Mouse (Mus musculus) intestine, embryonic 14.5 days (tissue): Measurements from ENCODE around the gene Nod2. TPM values are rescaled to one million over a fixed set of nuclear protein-coding genes. Genes with fewer than 3 reads are reported as not detected.

Source experiments
- ATAC-seq: fragments of 200-750 bp; cut with Nextera tagmentation; replicated peaks from 2 replicates; pipeline ENCODE4 v1.8.0; 2017; ENCODE audit warnings: low read depth, moderate number of reproducible peaks, moderate TSS enrichment, moderate library complexity; ENCODE audit not compliant: low FRiP score, low TSS enrichment
- DNase-seq: peaks from one replicate; pipeline ENCODE4 v3.0.0-alpha.2; 2018; ENCODE audit warnings: low spot score
- H3K27ac ChIP-seq: fragments of 300-500 bp; sonication (generic); 2 replicates; pipeline ENCODE4 v1.5.1; 2014; ENCODE audit warnings: low read depth, mild to moderate bottlenecking, control low read depth
- H3K27me3 ChIP-seq: fragments of 300-500 bp; sonication (generic); replicated peaks from 2 replicates; pipeline ENCODE4 v1.6.1; 2014; ENCODE audit warnings: low read length, control low read depth; ENCODE audit not compliant: control insufficient read depth, insufficient read depth
- H3K36me3 ChIP-seq: fragments of 300-500 bp; sonication (generic); 2 replicates; pipeline ENCODE4 v1.6.1; 2014; ENCODE audit warnings: low read length, control low read depth; ENCODE audit not compliant: control insufficient read depth, insufficient read depth
- H3K4me1 ChIP-seq: fragments of 300-500 bp; sonication (generic); replicated peaks from 2 replicates; pipeline ENCODE4 v1.6.1; 2014; ENCODE audit warnings: low read length, control low read depth, mixed read lengths; ENCODE audit not compliant: control insufficient read depth, insufficient read depth
- H3K4me2 ChIP-seq: fragments of 300-500 bp; sonication (generic); 2 replicates; pipeline ENCODE4 v1.6.1; 2014; ENCODE audit warnings: low read length
- H3K4me3 ChIP-seq: fragments of 300-500 bp; sonication (generic); 2 replicates; pipeline ENCODE4 v1.5.1; 2014; ENCODE audit warnings: low read depth, low read length, control low read depth, mixed read lengths
- H3K9ac ChIP-seq: fragments of 300-500 bp; sonication (generic); 2 replicates; pipeline ENCODE4 v1.6.1; 2014; ENCODE audit warnings: mild to moderate bottlenecking, low read length
- H3K9me3 ChIP-seq: fragments of 300-500 bp; sonication (generic); 2 replicates; pipeline ENCODE4 v1.6.1; 2016; ENCODE audit warnings: low read length, control low read depth; ENCODE audit not compliant: control insufficient read depth
- WGBS: fragments of 180-500 bp; shearing (Covaris S2); extraction: QIAGEN DNeasy Blood & Tissue Kit; methylation state at CpG from one replicate; pipeline ENCODE4 v1.1.7; 2014; 5-methylcytosine and 5-hydroxymethylcytosine counted together
- polyA plus RNA-seq: library from polyadenylated mRNA; unstranded; fragments of >200 nt; fragmentation: Nextera tagmentation; extraction: Ambion mirVana; gene quantifications from 2 replicates; pipeline ENCODE4 v1.2.1, GENCODE M21; 2014

The Nod2 gene
- polyA plus RNA-seq, 1 experiment from 2014 or later, result 0.12 TPM

GRCm38 (mm10) chr8:88662401-88662821 is 15.3 kb downstream of the Nod2 start:
- no peak overlapping the region for H3K4me2 ChIP-seq
- DNase-seq, result no peak
- 0 out of 2 replicates have a peak, but pooled peaks cover 6% of the 10 kb centered on the region for H3K4me1 ChIP-seq
- H3K36me3 ChIP-seq, result no peaks in the 10 kb centered on the region
- no peak overlapping the region for H3K9ac ChIP-seq
- no peaks in the 10 kb centered on the region for H3K9me3 ChIP-seq
- no peak overlapping the region for H3K27ac ChIP-seq
- 73% methylated on average over 6 of the region's 6 CpGs for WGBS
- no peak overlapping the region for H3K4me3 ChIP-seq
- no peaks in the 10 kb centered on the region for H3K27me3 ChIP-seq
- ATAC-seq, result no peak

GRCm38 (mm10) chr8:88664121-88664520 is 17.0 kb downstream of the Nod2 start:
- Histone ChIP-seq H3K9ac (no peak overlapping the region), H3K9me3 (no peaks in the 10 kb centered on the region), H3K27me3 (no peaks in the 10 kb centered on the region), H3K36me3 (no peaks in the 10 kb centered on the region), H3K4me1 (0 out of 2 replicates have a peak, but pooled peaks cover 6% of the 10 kb centered on the region), H3K4me2 (no peak overlapping the region), H3K4me3 (no peak overlapping the region), H3K27ac (no peak overlapping the region)
- WGBS, result 88% methylated on average over 16 of the region's 16 CpGs
- no peak for DNase-seq
- no peak for ATAC-seq

GRCm38 (mm10) chr8:88664947-88665346 is 17.8 kb downstream of the Nod2 start:
- no peak overlapping the region for H3K4me3 ChIP-seq
- H3K4me2 ChIP-seq, result no peak overlapping the region
- no peak overlapping the region for H3K9ac ChIP-seq
- H3K27me3 ChIP-seq, result no peaks in the 10 kb centered on the region
- no peaks in the 10 kb centered on the region for H3K9me3 ChIP-seq
- DNase-seq (no peak), ATAC-seq (no peak)
- H3K4me1 ChIP-seq, result 0 out of 2 replicates have a peak, but pooled peaks cover 6% of the 10 kb centered on the region
- H3K36me3 ChIP-seq, result no peaks in the 10 kb centered on the region
- H3K27ac ChIP-seq, result no peak overlapping the region
- WGBS, result 75% methylated on average over 19 of the region's 19 CpGs

- no peak overlapping the region for H3K9ac ChIP-seq
- DNase-seq, result no peak
- H3K27ac ChIP-seq, result no peak overlapping the region
- ATAC-seq, result no peak
- H3K9me3 ChIP-seq, result no peaks in the 10 kb centered on the region
- H3K36me3 ChIP-seq, result no peaks in the 10 kb centered on the region
- no peak overlapping the region for H3K4me3 ChIP-seq
- WGBS, result 49% methylated on average over 1 of the region's 1 CpGs
- H3K27me3 ChIP-seq, result no peaks in the 10 kb centered on the region
- no peak overlapping the region for H3K4me2 ChIP-seq
- 0 out of 2 replicates have a peak, but pooled peaks cover 6% of the 10 kb centered on the region for H3K4me1 ChIP-seq
These were observed 19.3 kb downstream of the Nod2 start for GRCm38 (mm10) chr8:88666435-88666834.

- no peak for DNase-seq
- ATAC-seq, result no peak
- no peaks in the 10 kb centered on the region for H3K27me3 ChIP-seq
- H3K27ac ChIP-seq, result no peak overlapping the region
- H3K4me2 ChIP-seq, result no peak overlapping the region
- 60% methylated on average over 13 of the region's 14 CpGs for WGBS
- H3K4me1 ChIP-seq, result 0 out of 2 replicates have a peak, but pooled peaks cover 6% of the 10 kb centered on the region
- no peak overlapping the region for H3K4me3 ChIP-seq
- no peaks in the 10 kb centered on the region for H3K36me3 ChIP-seq
- H3K9ac ChIP-seq, result no peak overlapping the region
- H3K9me3 ChIP-seq, result no peaks in the 10 kb centered on the region
These were observed 21.4 kb downstream of the Nod2 start for GRCm38 (mm10) chr8:88668400-88669086.

GRCm38 (mm10) chr8:88670782-88671181 is 23.7 kb downstream of the Nod2 start:
- DNase-seq, result no peak
- Histone ChIP-seq H3K4me3 (no peak overlapping the region), H3K27me3 (no peaks in the 10 kb centered on the region), H3K27ac (no peak overlapping the region), H3K4me2 (no peak overlapping the region), H3K9me3 (no peaks in the 10 kb centered on the region), H3K4me1 (0 out of 2 replicates have a peak, but pooled peaks cover 4% of the 10 kb centered on the region), H3K9ac (no peak overlapping the region), H3K36me3 (no peaks in the 10 kb centered on the region)
- ATAC-seq, result no peak
- WGBS, result 76% methylated on average over 6 of the region's 6 CpGs

GRCm38 (mm10) chr8:88671575-88671974 is 24.5 kb downstream of the Nod2 start:
- Histone ChIP-seq H3K27ac (no peak overlapping the region), H3K9ac (no peak overlapping the region), H3K4me1 (no peaks in the 10 kb centered on the region), H3K9me3 (no peaks in the 10 kb centered on the region), H3K4me3 (no peak overlapping the region), H3K36me3 (no peaks in the 10 kb centered on the region), H3K4me2 (no peak overlapping the region), H3K27me3 (no peaks in the 10 kb centered on the region)
- no peak for ATAC-seq
- 79% methylated on average over 10 of the region's 10 CpGs for WGBS
- DNase-seq, result no peak

- Histone ChIP-seq H3K4me3 (no peak overlapping the region), H3K27me3 (no peaks in the 10 kb centered on the region), H3K4me1 (no peaks in the 10 kb centered on the region), H3K27ac (no peak overlapping the region), H3K4me2 (no peak overlapping the region), H3K9ac (no peak overlapping the region), H3K9me3 (no peaks in the 10 kb centered on the region), H3K36me3 (no peaks in the 10 kb centered on the region)
- ATAC-seq, result no peak
- 77% methylated on average over 5 of the region's 5 CpGs for WGBS
- no peak for DNase-seq
These were observed 26.7 kb downstream of the Nod2 start for GRCm38 (mm10) chr8:88673859-88674258.
